9 mouse cellular contexts compared by ENCODE assay signal in genomic region chr19:15983739-15984344, GRCm38 (mm10). TPM values are rescaled to one million over a fixed set of nuclear protein-coding genes. Genes with fewer than 3 reads are reported as not detected.
DNase-seq lines count a peak whose midpoint lies in the region; ATAC-seq and TF ChIP-seq lines count a peak whose summit lies in the region.
"Had no signal": no experiment of that assay in that cellular context is flagged by ENCODE, and none has a peak within 500 bp of the region (broad histone marks: within the 10 kb centered on the region; RNA-seq: fewer than 3 reads in every experiment).

No protein-coding gene starts in this region.

- H3K36me3 ChIP-seq in heart, postnatal 0 days (replicated peaks; ENCODE audit: control insufficient read depth, insufficient read depth, low read length): 0 out of 2 replicates have a peak, but pooled peaks cover 1% of the 10 kb centered on the region
- peaks cover 33% of the 10 kb centered on the region for H3K36me3 ChIP-seq in hindbrain, embryonic 10.5 days
- 0 out of 2 replicates have a peak, but pooled peaks cover 15% of the 10 kb centered on the region for H3K36me3 ChIP-seq in midbrain, embryonic 12.5 days

- no peaks in the 10 kb centered on the region for H3K27me3 ChIP-seq in heart, postnatal 0 days (ENCODE audit: control insufficient read depth, insufficient read depth, low read length)
- H3K27me3 ChIP-seq in hindbrain, embryonic 10.5 days (ENCODE audit: insufficient read depth, poor library complexity, severe bottlenecking): no peaks in the 10 kb centered on the region
- no peaks in the 10 kb centered on the region for H3K27me3 ChIP-seq in midbrain, embryonic 12.5 days

- no peak for ATAC-seq in heart, postnatal 0 days (ENCODE audit: insufficient read depth, low read depth)
- ATAC-seq in midbrain, embryonic 12.5 days (ENCODE audit: low FRiP score, low read depth): no peak
- no peak for ATAC-seq in inflammation-experienced regulatory T-cells, adult 6 months

- TF ChIP-seq CTCF in heart, postnatal 0 days (IDR thresholded peaks at IDR 0.05; ENCODE audit: low read depth): no peak

- H3K9me3 ChIP-seq in heart, postnatal 0 days (replicated peaks; ENCODE audit: control insufficient read depth, low read length): no peaks in the 10 kb centered on the region
- H3K9me3 ChIP-seq in hindbrain, embryonic 10.5 days: no peaks in the 10 kb centered on the region
- no peaks in the 10 kb centered on the region for H3K9me3 ChIP-seq in midbrain, embryonic 12.5 days

- H3K27ac ChIP-seq in heart, postnatal 0 days (ENCODE audit: low read depth): no peak overlapping the region
- peak overlapping the region; percentile 98 for H3K27ac ChIP-seq in hindbrain, embryonic 10.5 days
- peak overlapping the region; percentile 92 for H3K27ac ChIP-seq in midbrain, embryonic 12.5 days (replicated peaks)

- H3K9ac ChIP-seq in heart, postnatal 0 days (replicated peaks; ENCODE audit: low read depth, low read length): peak overlapping the region; percentile 72
- H3K9ac ChIP-seq in midbrain, embryonic 12.5 days (replicated peaks): peak overlapping the region; percentile 89

- no peak for DNase-seq in heart, postnatal 0 days (ENCODE audit: low spot score)
- DNase-seq in heart, postnatal 25 days (ENCODE audit: low spot score): no peak
- peak; percentile 7 for DNase-seq in Muller cell, postnatal 12 days (ENCODE audit: inconsistent ontology term)
- no peak for DNase-seq in hindbrain, embryonic 10.5 days (ENCODE audit: low spot score)
- no peak for DNase-seq in frontal cortex, postnatal 14 days (ENCODE audit: low spot score in 2 of 2)
- DNase-seq in kidney, postnatal 25 days: no peak
- DNase-seq: lung, adult 18-20 months had no signal

- H3K4me3 ChIP-seq in heart, postnatal 0 days (ENCODE audit: low read depth, low read length): peak overlapping the region; percentile 83
- peak overlapping the region; percentile 90 for H3K4me3 ChIP-seq in hindbrain, embryonic 10.5 days
- H3K4me3 ChIP-seq in midbrain, embryonic 12.5 days: peak overlapping the region; percentile 78

- intact Hi-C loops in heart, postnatal 25 days (cut with DNase I): loop anchor here (5.0 to 10.0 kb wide), 2 partner anchors 62 to 1999 kb away; no protein-coding TSS in a partner anchor

- TF ChIP-seq EP300 in heart, postnatal 0 days (IDR thresholded peaks at IDR 0.05; ENCODE audit: low read depth): no peak

- H3K4me1 ChIP-seq in heart, postnatal 0 days (ENCODE audit: control insufficient read depth, insufficient read depth): peaks cover 14% of the 10 kb centered on the region
- peaks cover 21% of the 10 kb centered on the region for H3K4me1 ChIP-seq in hindbrain, embryonic 10.5 days (replicated peaks)
- peaks cover 31% of the 10 kb centered on the region for H3K4me1 ChIP-seq in midbrain, embryonic 12.5 days

- H3K4me2 ChIP-seq in heart, postnatal 0 days (ENCODE audit: low read depth, low read length): peak overlapping the region; percentile 85
- H3K4me2 ChIP-seq in midbrain, embryonic 12.5 days (replicated peaks): peak overlapping the region; percentile 66

- WGBS in heart, postnatal 0 days: 60% methylated on average over 15 of the region's 15 CpGs
- WGBS in hindbrain, embryonic 10.5 days: 53% methylated on average over 15 of the region's 15 CpGs
- 51% methylated on average over 15 of the region's 15 CpGs for WGBS in midbrain, embryonic 12.5 days

RNA-seq across cellular contexts. Expression of gene Cep78, which starts 0.9 kb away (rescaled TPM):
- total RNA-seq in heart, postnatal 0 days (2014; rRNA removed; ENCODE audit: low replicate concordance): 4.6 TPM in 2 replicates
- 6.9 and 7.2 TPM in 2 replicates for polyA plus RNA-seq in heart, postnatal 0 days (2015; fragmentation: Nextera tagmentation; extraction: Ambion mirVana)
- total RNA-seq in heart, postnatal 25 days (2021): 1 to 10 TPM; 4.3 to 4.6 TPM
- polyA plus RNA-seq in hindbrain, embryonic 10.5 days (2016; fragmentation: Nextera tagmentation; extraction: Ambion mirVana): 48.9 and 57.9 TPM in 2 replicates
- polyA plus RNA-seq in midbrain, embryonic 12.5 days (2016; fragmentation: Nextera tagmentation; extraction: Ambion mirVana): 49.6 and 54.8 TPM in 2 replicates
- polyA plus RNA-seq in inflammation-experienced regulatory T-cells, adult 6 months (2017; shearing (Covaris generic)): 1 to 10 TPM; 2.6 to 3.7 (median 3.0) TPM

RNA-seq across cellular contexts. Expression of gene Psat1, which starts 36.7 kb away (rescaled TPM):
- 30.6 and 55.3 TPM in 2 replicates for total RNA-seq in heart, postnatal 0 days (2014; rRNA removed; ENCODE audit: low replicate concordance)
- 20.3 and 20.4 TPM in 2 replicates for polyA plus RNA-seq in heart, postnatal 0 days (2015; fragmentation: Nextera tagmentation; extraction: Ambion mirVana)
- 1 to 10 TPM; 3.0 to 3.4 TPM for total RNA-seq in heart, postnatal 25 days (2021)
- 104 and 131 TPM in 2 replicates for polyA plus RNA-seq in hindbrain, embryonic 10.5 days (2016; fragmentation: Nextera tagmentation; extraction: Ambion mirVana)
- 99.6 and 120 TPM in 2 replicates for polyA plus RNA-seq in midbrain, embryonic 12.5 days (2016; fragmentation: Nextera tagmentation; extraction: Ambion mirVana)
- 10 to 100 TPM; 41.8 to 72.6 (median 54.3) TPM for polyA plus RNA-seq in inflammation-experienced regulatory T-cells, adult 6 months (2017; shearing (Covaris generic))
